Mouse (Mus musculus) ovary, postnatal 14 days (tissue): Measurements from ENCODE around the gene Nsf.
"Not testable (repeated sequence)": the region's sequence is repeated elsewhere in the genome, so short reads cannot be mapped to it uniquely, and the experiment has no call there.

Source experiments
- DNase-seq: peaks from one replicate; pipeline ENCODE4 v3.0.0; 2022; ENCODE audit warnings: low spot score

The Nsf gene

GRCm38 (mm10) chr11:103892831-103893230, 61.0 kb downstream of the Nsf start:
- no peak for DNase-seq

DNA sequence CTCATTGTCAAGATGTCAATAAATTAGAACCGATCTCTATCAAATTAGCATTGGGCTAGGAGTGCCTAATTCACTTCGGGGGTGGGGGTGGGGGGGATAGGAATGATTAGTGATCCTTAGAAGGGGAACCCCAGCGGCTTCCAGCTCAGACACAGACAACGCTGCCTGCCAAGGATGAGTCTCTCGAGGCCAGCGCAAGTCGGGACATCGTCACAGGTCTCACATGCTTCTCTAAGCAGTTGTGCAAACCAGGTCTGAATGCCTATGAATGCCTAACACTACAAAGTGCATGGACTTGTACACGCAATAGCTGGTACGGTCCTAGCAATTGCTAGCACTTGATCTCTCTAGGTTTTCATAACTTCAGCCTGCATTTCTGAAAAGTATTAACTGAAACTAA, 62.1 kb downstream of the Nsf start:
- no peak for DNase-seq

- DNase-seq, result no peak
Observed at GRCm38 (mm10) chr11:103890337-103891186, 63.3 kb downstream of the Nsf start.

GRCm38 (mm10) chr11:103887724-103888410, 66.0 kb downstream of the Nsf start:
- DNase-seq, result no peak

GRCm38 (mm10) chr11:103884749-103885383, 69.0 kb downstream of the Nsf start:
- no peak for DNase-seq

GRCm38 (mm10) chr11:103883793-103884192, 70.1 kb downstream of the Nsf start:
- no peak for DNase-seq

- not testable (repeated sequence) for DNase-seq
Observed at GRCm38 (mm10) chr11:103879476-103879875, 74.4 kb downstream of the Nsf start.

- no peak for DNase-seq
Observed at GRCm38 (mm10) chr11:103878441-103878840, 75.4 kb downstream of the Nsf start.

DNA sequence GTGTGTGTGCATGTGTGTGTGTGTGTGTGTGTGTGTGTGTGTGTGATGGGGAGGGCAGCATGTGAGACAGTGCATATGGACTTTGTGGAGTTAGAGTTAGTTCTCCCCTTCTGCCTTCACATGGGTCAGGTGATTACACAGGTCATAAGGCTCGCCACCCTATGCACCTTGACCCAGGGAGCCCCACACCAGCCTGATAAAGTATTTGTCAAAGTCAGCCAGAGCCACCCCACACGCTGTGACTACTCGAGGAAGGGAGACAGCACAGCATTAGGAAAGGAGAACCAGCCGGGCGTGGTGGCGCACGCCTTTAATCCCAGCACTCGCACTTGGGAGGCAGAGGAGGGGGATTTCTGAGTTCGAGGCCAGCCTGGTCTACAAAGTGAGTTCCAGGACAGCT, 83.5 kb downstream of the Nsf start:
- no peak for DNase-seq

DNA sequence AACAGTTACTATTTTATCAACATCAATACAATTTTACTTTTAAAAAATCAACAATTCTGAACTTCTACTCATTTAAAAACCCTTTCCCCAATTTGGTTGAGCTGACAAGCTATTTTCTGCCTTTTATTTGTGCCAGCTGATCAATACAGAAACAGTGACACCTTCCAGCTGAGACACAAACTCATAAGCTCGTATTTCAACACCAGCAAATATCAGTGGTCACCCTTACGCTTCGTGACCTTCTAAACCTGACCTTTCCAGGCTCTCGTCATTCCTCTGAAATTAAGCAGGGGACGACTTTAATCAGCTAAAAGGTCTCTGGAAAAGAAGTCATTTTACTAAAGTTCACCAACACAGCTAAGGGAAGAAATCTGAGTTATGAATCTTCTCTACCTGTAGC, 86.2 kb downstream of the Nsf start:
- no peak for DNase-seq

- no peak for DNase-seq
Observed at GRCm38 (mm10) chr11:103865346-103865745, 88.5 kb downstream of the Nsf start.

DNA sequence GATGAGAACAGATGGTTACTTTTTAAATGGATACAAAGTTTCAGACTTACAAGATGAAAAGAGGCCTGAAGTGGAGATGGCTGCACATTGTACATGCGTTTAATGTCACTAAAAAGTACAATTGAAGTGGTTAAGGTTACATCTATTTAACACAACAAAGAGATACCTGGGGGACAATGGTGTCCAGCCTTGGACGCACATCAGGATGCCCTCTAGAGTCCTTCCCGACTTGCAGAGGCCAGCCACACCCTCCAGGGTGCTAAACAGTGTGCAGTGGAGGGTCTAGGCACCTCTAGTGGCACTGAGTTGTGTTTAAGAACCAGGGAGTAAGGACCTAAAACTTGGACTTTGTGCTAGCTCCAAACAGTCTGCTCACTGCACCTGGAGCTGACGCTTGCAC, 89.4 kb downstream of the Nsf start:
- no peak for DNase-seq

DNA sequence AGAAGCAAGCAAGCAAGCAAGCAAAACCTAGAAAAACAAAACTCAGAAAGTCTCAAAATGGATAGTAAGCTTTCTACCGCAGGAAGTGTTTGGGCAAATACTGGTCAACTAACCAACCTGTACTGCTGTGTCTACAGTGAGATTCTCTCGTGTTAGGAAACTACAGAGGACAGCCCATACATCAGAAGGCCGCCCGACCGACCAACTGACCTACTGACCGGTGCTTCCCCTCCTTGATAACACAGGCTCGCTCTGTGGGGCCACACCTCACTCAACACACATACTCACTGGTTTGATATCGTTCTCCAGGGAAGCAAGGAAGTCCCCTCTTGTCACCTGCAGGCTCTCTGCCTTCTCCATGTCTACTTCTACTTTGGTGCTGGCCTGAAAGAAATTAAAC, 90.9 kb downstream of the Nsf start:
- DNase-seq, result no peak

- DNase-seq, result no peak
Observed at GRCm38 (mm10) chr11:103859933-103860610, 93.8 kb downstream of the Nsf start.

GRCm38 (mm10) chr11:103858760-103859159, 95.1 kb downstream of the Nsf start:
- no peak for DNase-seq

DNA sequence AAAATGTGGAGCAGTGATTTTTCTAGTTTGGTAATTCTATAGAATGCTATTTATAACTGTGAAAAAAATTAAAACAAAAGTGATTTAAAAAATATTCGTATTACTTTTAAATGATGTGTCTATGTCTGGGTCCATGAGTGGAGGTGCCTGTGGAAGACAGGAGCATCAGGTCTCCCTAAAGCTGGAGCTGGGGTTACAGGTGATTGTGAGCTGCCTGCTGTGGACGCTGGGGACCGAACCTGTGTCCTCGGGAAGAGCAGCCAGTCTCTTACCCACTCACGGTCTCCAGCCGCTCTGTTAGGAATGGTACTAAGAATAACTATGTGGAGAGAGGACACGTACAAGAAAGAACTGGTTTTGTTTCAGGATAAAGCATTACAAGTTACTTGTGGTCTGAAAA, 97.2 kb downstream of the Nsf start:
- no peak for DNase-seq

- no peak for DNase-seq
Observed at GRCm38 (mm10) chr11:103854294-103854693, 99.6 kb downstream of the Nsf start.

DNA sequence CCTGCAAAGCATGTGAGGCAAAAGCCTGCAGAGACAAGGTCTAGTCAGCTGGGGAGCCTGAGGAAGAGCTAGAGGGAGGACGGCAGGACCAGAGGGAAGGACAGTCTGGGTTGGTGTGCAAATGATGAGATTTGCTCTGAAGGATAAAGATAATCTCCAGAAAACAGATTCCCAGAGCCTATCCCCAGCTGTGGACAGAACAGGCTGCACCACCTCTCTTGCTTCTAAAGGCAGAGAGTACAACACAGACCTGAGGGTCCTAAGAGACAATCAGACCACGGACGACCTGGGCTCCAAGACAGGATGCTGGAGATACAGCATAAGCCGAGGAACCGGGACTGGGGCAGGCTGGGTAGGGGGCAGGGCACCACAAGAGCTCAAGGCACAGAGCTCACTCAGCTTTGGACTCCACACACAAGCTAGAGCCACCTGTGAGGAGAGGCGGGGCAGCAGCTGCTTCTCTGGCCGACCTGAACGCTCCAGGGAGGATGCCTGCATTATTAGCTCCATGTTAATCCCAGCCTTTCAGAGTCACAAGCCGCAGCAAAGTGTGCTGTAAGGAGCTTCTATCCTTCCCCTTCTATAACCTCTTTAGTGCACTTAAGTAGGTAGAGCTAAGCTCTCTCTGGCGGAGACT, 100.5 kb downstream of the Nsf start:
- no peak for DNase-seq

DNA sequence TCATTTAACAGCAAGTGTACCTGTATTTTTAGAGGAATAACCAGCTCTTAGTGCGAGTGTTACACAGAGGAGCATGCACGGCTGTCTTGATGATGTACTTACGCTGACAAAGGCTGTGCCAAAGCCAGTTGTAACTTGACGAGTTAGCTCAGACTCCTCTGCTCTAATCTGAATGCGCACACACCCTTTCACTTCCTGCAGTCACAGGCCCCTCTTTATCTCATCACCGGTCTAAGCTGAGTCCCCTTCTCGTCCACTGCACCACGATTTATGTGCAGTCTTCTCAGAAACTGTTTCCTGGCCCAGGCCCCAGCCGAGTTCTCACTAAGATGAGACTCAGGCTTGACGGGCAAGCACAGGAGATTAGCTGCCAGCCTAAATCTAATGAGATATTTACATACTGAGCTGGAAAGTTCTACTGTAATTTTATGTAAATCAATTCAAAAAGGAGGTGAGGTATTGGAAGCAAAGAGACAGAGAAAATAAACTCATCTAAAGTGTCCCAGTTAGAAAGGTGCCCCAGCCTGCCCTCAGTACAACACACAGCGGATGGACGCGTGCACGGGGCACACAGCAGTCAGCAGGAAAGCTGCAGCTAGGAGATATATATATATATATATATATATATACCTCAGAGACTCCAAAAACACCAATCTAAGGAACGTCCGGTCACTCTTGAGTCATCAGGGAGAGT, 101.1 kb downstream of the Nsf start:
- no peak for DNase-seq

GRCm38 (mm10) chr11:103848287-103848686, 105.6 kb downstream of the Nsf start:
- no peak for DNase-seq

GRCm38 (mm10) chr11:103840834-103841233, 113.0 kb downstream of the Nsf start:
- DNase-seq, result no peak
